Mouse (Mus musculus) ovary, postnatal 36 days (tissue): ENCODE results near the gene Map2k2.
"Not testable (repeated sequence)": the region's sequence is repeated elsewhere in the genome, so short reads cannot be mapped to it uniquely, and the experiment has no call there.

Experiments used
- DNase-seq: peaks from one replicate; pipeline ENCODE4 v3.0.0; 2022; ENCODE audit warnings: low spot score, mixed read lengths

Map2k2 gene

GRCm38 (mm10) chr10:81177491-81177925 lies 71.8 kb downstream of the Map2k2 start:
- DNase-seq: no peak

- no peak for DNase-seq
Measured at GRCm38 (mm10) chr10:81177958-81178712, 72.4 kb downstream of the Map2k2 start.

- DNase-seq: no peak
Measured at GRCm38 (mm10) chr10:81178927-81179326, 73.2 kb downstream of the Map2k2 start.

DNA sequence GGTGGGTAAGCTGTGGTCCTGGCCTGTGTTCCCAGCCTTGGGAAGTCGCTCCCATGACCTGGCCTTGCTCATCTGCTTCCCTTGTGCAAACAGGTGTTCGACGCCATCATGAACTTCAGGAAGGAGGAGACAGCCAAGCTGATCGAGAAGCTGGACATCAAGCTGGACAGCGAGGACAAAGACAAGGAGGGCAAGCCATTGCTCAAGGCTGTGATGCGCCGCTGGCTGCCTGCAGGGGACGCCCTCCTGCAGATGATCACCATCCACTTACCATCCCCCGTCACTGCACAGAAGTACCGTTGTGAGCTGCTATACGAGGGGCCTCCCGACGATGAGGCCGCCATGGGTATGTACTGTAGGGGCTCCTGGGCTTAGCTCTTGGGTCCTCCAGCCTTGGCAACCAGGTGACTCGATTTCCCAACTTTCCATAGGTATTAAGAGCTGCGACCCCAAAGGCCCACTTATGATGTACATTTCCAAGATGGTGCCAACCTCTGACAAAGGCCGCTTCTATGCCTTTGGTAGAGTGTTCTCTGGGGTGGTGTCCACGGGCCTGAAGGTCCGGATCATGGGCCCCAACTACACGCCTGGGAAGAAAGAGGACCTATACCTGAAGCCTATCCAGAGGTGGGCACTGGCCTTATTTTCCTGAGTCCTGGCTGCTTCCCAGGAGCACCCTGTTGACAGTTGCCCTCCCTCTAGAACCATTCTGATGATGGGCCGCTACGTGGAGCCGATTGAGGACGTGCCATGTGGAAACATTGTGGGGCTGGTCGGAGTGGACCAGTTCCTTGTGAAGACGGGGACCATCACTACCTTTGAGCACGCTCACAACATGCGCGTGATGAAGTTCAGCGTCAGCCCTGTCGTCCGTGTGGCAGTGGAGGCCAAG lies 74.0 kb downstream of the Map2k2 start:
- DNase-seq: no peak

DNA sequence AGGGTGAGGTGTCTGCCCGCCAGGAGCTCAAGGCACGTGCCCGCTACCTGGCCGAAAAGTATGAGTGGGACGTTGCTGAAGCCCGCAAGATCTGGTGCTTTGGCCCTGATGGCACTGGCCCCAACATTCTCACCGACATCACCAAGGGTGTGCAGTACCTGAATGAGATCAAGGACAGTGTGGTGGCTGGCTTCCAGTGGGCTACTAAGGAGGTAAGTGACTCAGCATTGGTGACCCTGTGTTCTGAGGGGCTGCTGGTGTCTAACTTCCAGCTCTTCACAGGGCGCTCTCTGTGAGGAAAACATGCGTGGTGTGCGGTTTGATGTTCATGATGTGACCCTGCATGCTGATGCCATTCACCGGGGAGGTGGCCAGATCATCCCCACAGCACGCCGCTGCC lies 75.2 kb downstream of the Map2k2 start:
- no peak for DNase-seq

- DNase-seq: not testable (repeated sequence)
Measured at GRCm38 (mm10) chr10:81181860-81182259, 76.1 kb downstream of the Map2k2 start.

DNA sequence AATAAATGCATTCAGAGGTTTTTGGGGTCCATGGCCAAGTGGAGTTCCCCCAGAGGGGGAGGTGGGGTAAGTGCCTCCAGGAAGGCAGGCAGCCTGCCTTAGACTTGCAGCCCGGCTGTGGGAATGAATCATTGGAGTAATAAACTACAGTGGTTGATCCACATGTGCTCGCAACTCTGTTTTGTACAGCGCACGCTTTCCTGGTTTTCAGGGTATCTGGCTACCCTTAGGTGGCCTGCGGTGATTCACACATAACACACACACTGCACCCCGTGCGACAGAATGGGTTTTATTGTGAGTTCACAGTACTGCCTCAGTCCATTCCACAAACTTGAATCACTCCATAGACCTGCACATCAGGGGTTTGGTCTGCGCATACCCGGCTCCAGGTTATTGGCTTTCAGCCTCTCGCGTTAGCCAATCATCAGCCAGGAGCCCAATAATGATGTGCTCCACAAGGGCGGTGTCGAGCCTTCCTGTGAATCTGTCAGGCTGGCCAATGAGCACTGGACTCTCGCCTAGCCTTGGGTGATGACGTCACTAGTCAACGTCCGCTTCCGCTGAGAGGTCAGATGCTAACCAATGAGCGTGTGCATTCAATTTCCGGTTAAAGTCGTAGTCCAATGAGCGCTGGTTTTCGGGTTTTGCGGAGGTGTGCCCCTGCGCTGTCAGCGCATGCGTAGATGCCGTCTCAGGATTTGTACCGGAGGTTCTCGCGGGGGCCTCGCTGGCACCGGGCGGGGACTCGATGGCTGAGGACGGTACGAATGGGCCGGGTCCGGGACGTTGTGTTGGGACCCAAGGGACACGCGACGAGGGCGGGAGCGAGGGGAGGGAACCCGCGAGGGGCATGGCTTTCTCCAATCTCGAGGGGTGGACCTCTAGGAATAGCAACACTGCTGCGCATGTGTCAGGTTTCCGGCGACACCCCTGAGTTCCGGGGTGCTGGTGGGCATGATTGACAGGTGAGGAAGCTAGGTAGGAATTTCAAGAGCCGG lies 76.9 kb downstream of the Map2k2 start, which contains the start of gene Dapk3:
Gene Dapk3, plus strand, starts transcription at position 670 of the 998 bp plus-strand sequence.
- peak; percentile 91 for DNase-seq
